ENCODE assay signal across 19 mouse cellular contexts in the genomic region with DNA sequence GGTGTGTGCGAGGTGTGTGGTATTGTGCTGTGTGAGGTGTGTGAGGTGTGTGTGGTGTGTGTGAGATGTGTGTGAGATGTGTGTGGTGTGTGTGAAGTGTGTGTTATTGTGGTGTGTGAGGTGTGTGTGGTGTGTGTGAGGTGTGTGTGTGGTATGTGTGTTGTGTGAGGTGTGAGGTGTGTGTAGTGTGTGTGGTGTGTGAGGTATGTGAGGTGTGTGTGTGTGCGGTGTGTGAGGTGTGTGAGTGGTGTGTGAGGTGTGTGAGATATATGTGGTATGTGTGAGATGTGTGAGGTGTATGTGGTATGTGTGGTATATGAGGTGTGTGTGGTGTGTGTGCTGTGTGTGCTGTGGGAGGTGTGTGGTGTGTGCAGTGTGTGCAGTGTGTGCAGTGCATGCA. TPM values are rescaled to one million over a fixed set of nuclear protein-coding genes. Genes with fewer than 3 reads are reported as not detected.
DNase-seq lines count a peak whose midpoint lies in the region; ATAC-seq and TF ChIP-seq lines count a peak whose summit lies in the region.
"Had no signal": no experiment of that assay in that cellular context is flagged by ENCODE, and none has a peak within 500 bp of the region (broad histone marks: within the 10 kb centered on the region; RNA-seq: fewer than 3 reads in every experiment).

No protein-coding gene starts in this region.

- intact Hi-C loops in heart, postnatal 25 days (cut with DNase I): loop anchor here (10.0 kb wide), 1 partner anchor 197 kb away; no protein-coding TSS in a partner anchor

- H3K4me3 ChIP-seq in embryonic facial prominence, embryonic 12.5 days: no peak overlapping the region
- no peak overlapping the region for H3K4me3 ChIP-seq in embryonic facial prominence, embryonic 10.5 days
- H3K4me3 ChIP-seq in kidney, embryonic 14.5 days (ENCODE audit: low read length): no peak overlapping the region
- no peak overlapping the region for H3K4me3 ChIP-seq in midbrain, embryonic 11.5 days (ENCODE audit: low read depth, low read length)
- no peak overlapping the region for H3K4me3 ChIP-seq in midbrain, embryonic 10.5 days
- H3K4me3 ChIP-seq in intestine, postnatal 0 days (ENCODE audit: low read depth, low read length): no peak overlapping the region
- H3K4me3 ChIP-seq: erythroblast, embryonic 14.5 days; gastrocnemius, adult 2 months; midbrain, embryonic 12.5 days had no signal

- ATAC-seq in embryonic facial prominence, embryonic 12.5 days (ENCODE audit: insufficient number of reproducible peaks, insufficient read depth, low FRiP score, low TSS enrichment): 0 out of 2 replicates have a peak, but pooled peaks have one; percentile 35
- ATAC-seq in kidney, embryonic 14.5 days (ENCODE audit: low FRiP score, low TSS enrichment): 0 out of 2 replicates have a peak, but pooled peaks have one; percentile 29
- no peak; the same call in 1 of the 2 replicates for ATAC-seq in midbrain, embryonic 11.5 days (ENCODE audit: low FRiP score)
- no peak for ATAC-seq in intestine, postnatal 0 days
- ATAC-seq: CD4-positive, CD25-positive, alpha-beta regulatory T cell, adult 4 months; hindbrain, embryonic 16.5 days; lung, postnatal 0 days had no signal

- H3K27ac ChIP-seq in embryonic facial prominence, embryonic 12.5 days: no peak overlapping the region
- H3K27ac ChIP-seq in embryonic facial prominence, embryonic 10.5 days (replicated peaks): no peak overlapping the region
- no peak overlapping the region for H3K27ac ChIP-seq in kidney, embryonic 14.5 days (ENCODE audit: low read depth, low read length)
- no peak overlapping the region for H3K27ac ChIP-seq in midbrain, embryonic 11.5 days (ENCODE audit: low read depth, low read length)
- no peak overlapping the region for H3K27ac ChIP-seq in midbrain, embryonic 10.5 days (replicated peaks)
- no peak overlapping the region for H3K27ac ChIP-seq in intestine, postnatal 0 days (ENCODE audit: low read depth, low read length)
- H3K27ac ChIP-seq: gastrocnemius, adult 2 months; midbrain, embryonic 12.5 days had no signal

- WGBS in embryonic facial prominence, embryonic 12.5 days: 95% methylated on average over 2 of the region's 2 CpGs
- WGBS in embryonic facial prominence, embryonic 10.5 days: 93% methylated on average over 2 of the region's 2 CpGs
- WGBS in kidney, embryonic 14.5 days: 97% methylated on average over 2 of the region's 2 CpGs
- WGBS in midbrain, embryonic 11.5 days: 100% methylated on average over 2 of the region's 2 CpGs
- 93% methylated on average over 2 of the region's 2 CpGs for WGBS in midbrain, embryonic 10.5 days
- 94% methylated on average over 2 of the region's 2 CpGs for WGBS in intestine, postnatal 0 days

- H3K4me1 ChIP-seq in embryonic facial prominence, embryonic 12.5 days: no peaks in the 10 kb centered on the region
- peaks cover 4% of the 10 kb centered on the region; the same call in 1 of the 2 replicates for H3K4me1 ChIP-seq in embryonic facial prominence, embryonic 10.5 days
- H3K4me1 ChIP-seq in kidney, embryonic 14.5 days (ENCODE audit: control insufficient read depth, insufficient read depth, low read length): no peaks in the 10 kb centered on the region
- H3K4me1 ChIP-seq in midbrain, embryonic 11.5 days (ENCODE audit: control insufficient read depth, insufficient read depth, low read length): no peaks in the 10 kb centered on the region
- H3K4me1 ChIP-seq in midbrain, embryonic 10.5 days: no peaks in the 10 kb centered on the region
- no peaks in the 10 kb centered on the region for H3K4me1 ChIP-seq in intestine, postnatal 0 days (replicated peaks; ENCODE audit: control insufficient read depth, insufficient read depth, low read length)
- H3K4me1 ChIP-seq: midbrain, embryonic 12.5 days had no signal

- H3K9me3 ChIP-seq in embryonic facial prominence, embryonic 12.5 days: no peaks in the 10 kb centered on the region
- no peaks in the 10 kb centered on the region for H3K9me3 ChIP-seq in embryonic facial prominence, embryonic 10.5 days
- H3K9me3 ChIP-seq in kidney, embryonic 14.5 days (ENCODE audit: control insufficient read depth, low read length): no peaks in the 10 kb centered on the region
- H3K9me3 ChIP-seq in midbrain, embryonic 11.5 days (ENCODE audit: control insufficient read depth, low read length): no peaks in the 10 kb centered on the region
- H3K9me3 ChIP-seq in midbrain, embryonic 10.5 days (replicated peaks): no peaks in the 10 kb centered on the region
- H3K9me3 ChIP-seq in intestine, postnatal 0 days (ENCODE audit: control insufficient read depth): no peaks in the 10 kb centered on the region
- H3K9me3 ChIP-seq: midbrain, embryonic 12.5 days had no signal

- TF ChIP-seq CTCF in intestine, postnatal 0 days (IDR thresholded peaks at IDR 0.05; ENCODE audit: low read depth): no peak

- no peaks in the 10 kb centered on the region for H3K36me3 ChIP-seq in embryonic facial prominence, embryonic 12.5 days
- no peaks in the 10 kb centered on the region for H3K36me3 ChIP-seq in embryonic facial prominence, embryonic 10.5 days (replicated peaks)
- no peaks in the 10 kb centered on the region for H3K36me3 ChIP-seq in kidney, embryonic 14.5 days (ENCODE audit: control insufficient read depth, insufficient read depth, low read length)
- no peaks in the 10 kb centered on the region for H3K36me3 ChIP-seq in midbrain, embryonic 11.5 days (ENCODE audit: control insufficient read depth, insufficient read depth, low read length)
- no peaks in the 10 kb centered on the region for H3K36me3 ChIP-seq in midbrain, embryonic 10.5 days
- H3K36me3 ChIP-seq in intestine, postnatal 0 days (ENCODE audit: control insufficient read depth, insufficient read depth): no peaks in the 10 kb centered on the region
- H3K36me3 ChIP-seq: midbrain, embryonic 12.5 days had no signal

- no peak overlapping the region for H3K4me2 ChIP-seq in embryonic facial prominence, embryonic 12.5 days (replicated peaks)
- H3K4me2 ChIP-seq in kidney, embryonic 14.5 days (replicated peaks; ENCODE audit: low read depth, low read length): no peak overlapping the region
- no peak overlapping the region for H3K4me2 ChIP-seq in midbrain, embryonic 11.5 days
- no peak overlapping the region for H3K4me2 ChIP-seq in intestine, postnatal 0 days (replicated peaks; ENCODE audit: low read depth)
- H3K4me2 ChIP-seq: midbrain, embryonic 12.5 days had no signal

- H3K9ac ChIP-seq in embryonic facial prominence, embryonic 12.5 days: no peak overlapping the region
- no peak overlapping the region for H3K9ac ChIP-seq in kidney, embryonic 14.5 days (ENCODE audit: low read depth, low read length)
- H3K9ac ChIP-seq in midbrain, embryonic 11.5 days (ENCODE audit: low read length): no peak overlapping the region
- H3K9ac ChIP-seq in intestine, postnatal 0 days (ENCODE audit: low read depth, low read length): no peak overlapping the region
- H3K9ac ChIP-seq: midbrain, embryonic 12.5 days had no signal

- no peak for DNase-seq in embryonic facial prominence, embryonic 10.5 days (ENCODE audit: low spot score)
- DNase-seq in kidney, postnatal 25 days: no peak
- DNase-seq in midbrain, embryonic 11.5 days (ENCODE audit: low spot score, missing footprints): peak; percentile 64
- DNase-seq in midbrain, embryonic 10.5 days (ENCODE audit: low spot score): no peak
- no peak for DNase-seq in heart, postnatal 25 days (ENCODE audit: low spot score)
- DNase-seq: cerebellum, postnatal 10 days; embryo, embryonic 11 days; retina, postnatal 1 day had no signal

- no peaks in the 10 kb centered on the region; the same call in 1 of the 2 replicates for H3K27me3 ChIP-seq in embryonic facial prominence, embryonic 12.5 days
- no peaks in the 10 kb centered on the region for H3K27me3 ChIP-seq in embryonic facial prominence, embryonic 10.5 days (replicated peaks; ENCODE audit: low read depth, poor library complexity, severe bottlenecking)
- no peaks in the 10 kb centered on the region for H3K27me3 ChIP-seq in kidney, embryonic 14.5 days (ENCODE audit: control insufficient read depth, insufficient read depth, low read length)
- no peaks in the 10 kb centered on the region for H3K27me3 ChIP-seq in midbrain, embryonic 11.5 days (ENCODE audit: control insufficient read depth, insufficient read depth, low read length)
- H3K27me3 ChIP-seq in midbrain, embryonic 10.5 days (ENCODE audit: low read depth, poor library complexity, severe bottlenecking): no peaks in the 10 kb centered on the region
- no peaks in the 10 kb centered on the region for H3K27me3 ChIP-seq in intestine, postnatal 0 days (replicated peaks; ENCODE audit: control insufficient read depth, insufficient read depth, low read length)
- H3K27me3 ChIP-seq: midbrain, embryonic 12.5 days had no signal

RNA-seq across cellular contexts. Expression of a gene that starts 22.3 kb away (rescaled TPM):
- 0.92 and 1.4 TPM in 2 replicates for polyA plus RNA-seq in embryonic facial prominence, embryonic 12.5 days (2016; fragmentation: Nextera tagmentation; extraction: Ambion mirVana)
- polyA plus RNA-seq in embryonic facial prominence, embryonic 10.5 days (2016; fragmentation: Nextera tagmentation; extraction: Ambion mirVana): 0.20 TPM in 2 replicates
- 2.1 and 3.3 TPM in 2 replicates for polyA plus RNA-seq in kidney, embryonic 14.5 days (2014; fragmentation: Nextera tagmentation; extraction: Ambion mirVana)
- 0.63 and 0.66 TPM in 2 replicates for polyA plus RNA-seq in midbrain, embryonic 11.5 days (2014; fragmentation: Nextera tagmentation; extraction: Ambion mirVana)
- 0.20 and 0.56 TPM in 2 replicates for polyA plus RNA-seq in midbrain, embryonic 10.5 days (2016; fragmentation: Nextera tagmentation; extraction: Ambion mirVana)
- polyA plus RNA-seq in intestine, postnatal 0 days (2015; fragmentation: Nextera tagmentation; extraction: Ambion mirVana): 0.85 TPM in 2 replicates
- total RNA-seq in heart, postnatal 25 days (2021): 1 to 10 TPM in 1 of 2 experiments, under 1 TPM in 1; 0.98 to 1.2 TPM
- total RNA-seq: granulocyte monocyte progenitor cell, adult 5-6 weeks; liver, adult 2 months had no signal
- polyA plus RNA-seq: CD4-positive, CD25-positive, alpha-beta regulatory T cell, adult 4 months; erythroblast, embryonic 14.5 days; liver, adult 2 months had no signal

RNA-seq across cellular contexts. Expression of a gene that starts 46.5 kb away (rescaled TPM):
- polyA plus RNA-seq in embryonic facial prominence, embryonic 12.5 days (2016; fragmentation: Nextera tagmentation; extraction: Ambion mirVana): 22.5 and 22.6 TPM in 2 replicates
- 15.4 and 15.6 TPM in 2 replicates for polyA plus RNA-seq in embryonic facial prominence, embryonic 10.5 days (2016; fragmentation: Nextera tagmentation; extraction: Ambion mirVana)
- 31.8 and 36.8 TPM in 2 replicates for polyA plus RNA-seq in kidney, embryonic 14.5 days (2014; fragmentation: Nextera tagmentation; extraction: Ambion mirVana)
- polyA plus RNA-seq in midbrain, embryonic 11.5 days (2014; fragmentation: Nextera tagmentation; extraction: Ambion mirVana): 18.0 and 19.0 TPM in 2 replicates
- polyA plus RNA-seq in midbrain, embryonic 10.5 days (2016; fragmentation: Nextera tagmentation; extraction: Ambion mirVana): 12.2 and 13.9 TPM in 2 replicates
- 12.1 and 12.4 TPM in 2 replicates for polyA plus RNA-seq in intestine, postnatal 0 days (2015; fragmentation: Nextera tagmentation; extraction: Ambion mirVana)
- total RNA-seq in heart, postnatal 25 days (2021): 100 to 1,000 TPM; 127 to 153 TPM
- total RNA-seq: granulocyte monocyte progenitor cell, adult 5-6 weeks had no signal
- polyA plus RNA-seq: CD4-positive, CD25-positive, alpha-beta regulatory T cell, adult 4 months had no signal

Comparison
In these comparisons a context has a peak if more than half of its experiments do, and no peak if none do; other contexts are left out.
1. ATAC-seq: peak in embryonic facial prominence, embryonic 12.5 days (single experiment) and kidney, embryonic 14.5 days (single experiment); none in midbrain, embryonic 11.5 days (single experiment) and intestine, postnatal 0 days (single experiment).